Mouse (Mus musculus): ENCODE measurements around the gene Ppp4r2. TPM values are rescaled to one million over a fixed set of nuclear protein-coding genes. Genes with fewer than 3 reads are reported as not detected.

Ppp4r2 gene
- polyA plus RNA-seq, 1 experiment from 2014 or later, result 29.5 TPM

- peak; percentile 75 for DNase-seq (ENCODE audit: low spot score)
- WGBS, result 14% methylated on average over 15 of the region's 15 CpGs
- H3K4me3 ChIP-seq (ENCODE audit: low read depth, low read length), result no peak overlapping the region
- H3K27me3 ChIP-seq (replicated peaks; ENCODE audit: control insufficient read depth, insufficient read depth, low read length), result no peaks in the 10 kb centered on the region
- peak overlapping the region; percentile 34 for H3K4me2 ChIP-seq (ENCODE audit: low read depth, low read length)
- H3K9me3 ChIP-seq (ENCODE audit: control insufficient read depth, low read length), result 0 out of 2 replicates have a peak, but pooled peaks cover 3% of the 10 kb centered on the region
- no peaks in the 10 kb centered on the region for H3K36me3 ChIP-seq (ENCODE audit: control insufficient read depth, insufficient read depth, low read length)
- no peak overlapping the region for H3K9ac ChIP-seq (ENCODE audit: low read depth, low read length)
- no peak overlapping the region for H3K27ac ChIP-seq (replicated peaks; ENCODE audit: low read depth, low read length)
- H3K4me1 ChIP-seq (ENCODE audit: control insufficient read depth, insufficient read depth, low read length), result 0 out of 2 replicates have a peak, but pooled peaks cover 5% of the 10 kb centered on the region
- ATAC-seq (ENCODE audit: low read depth), result no peak
These were observed 49.2 kb downstream of the Ppp4r2 start for GRCm38 (mm10) chr6:100882381-100883213.

- Histone ChIP-seq H3K9ac (ENCODE audit: low read depth, low read length) (no peak overlapping the region), H3K27me3 (replicated peaks; ENCODE audit: control insufficient read depth, insufficient read depth, low read length) (no peaks in the 10 kb centered on the region), H3K9me3 (ENCODE audit: control insufficient read depth, low read length) (0 out of 2 replicates have a peak, but pooled peaks cover 3% of the 10 kb centered on the region), H3K27ac (replicated peaks; ENCODE audit: low read depth, low read length) (no peak overlapping the region), H3K4me1 (ENCODE audit: control insufficient read depth, insufficient read depth, low read length) (0 out of 2 replicates have a peak, but pooled peaks cover 5% of the 10 kb centered on the region), H3K4me2 (ENCODE audit: low read depth, low read length) (no peak overlapping the region), H3K4me3 (ENCODE audit: low read depth, low read length) (no peak overlapping the region), H3K36me3 (ENCODE audit: control insufficient read depth, insufficient read depth, low read length) (no peaks in the 10 kb centered on the region)
- ATAC-seq (ENCODE audit: low read depth), result no peak
- WGBS, result 52% methylated on average over 13 of the region's 13 CpGs
- no peak for DNase-seq (ENCODE audit: low spot score)
These were observed 49.8 kb downstream of the Ppp4r2 start for GRCm38 (mm10) chr6:100883233-100883632.

- Histone ChIP-seq H3K9me3 (ENCODE audit: control insufficient read depth, low read length) (0 out of 2 replicates have a peak, but pooled peaks cover 3% of the 10 kb centered on the region), H3K9ac (ENCODE audit: low read depth, low read length) (no peak overlapping the region), H3K4me2 (ENCODE audit: low read depth, low read length) (no peak overlapping the region), H3K36me3 (ENCODE audit: control insufficient read depth, insufficient read depth, low read length) (no peaks in the 10 kb centered on the region), H3K27me3 (replicated peaks; ENCODE audit: control insufficient read depth, insufficient read depth, low read length) (no peaks in the 10 kb centered on the region), H3K27ac (replicated peaks; ENCODE audit: low read depth, low read length) (no peak overlapping the region), H3K4me1 (ENCODE audit: control insufficient read depth, insufficient read depth, low read length) (0 out of 2 replicates have a peak, but pooled peaks cover 5% of the 10 kb centered on the region), H3K4me3 (ENCODE audit: low read depth, low read length) (no peak overlapping the region)
- no peak for ATAC-seq (ENCODE audit: low read depth)
- no peak for DNase-seq (ENCODE audit: low spot score)
- WGBS, result 93% methylated on average over 11 of the region's 12 CpGs
These were observed 51.3 kb downstream of the Ppp4r2 start for GRCm38 (mm10) chr6:100884594-100885225.

GRCm38 (mm10) chr6:100885376-100885775 is 52.0 kb downstream of the Ppp4r2 start:
- Histone ChIP-seq H3K36me3 (ENCODE audit: control insufficient read depth, insufficient read depth, low read length) (no peaks in the 10 kb centered on the region), H3K4me3 (ENCODE audit: low read depth, low read length) (no peak overlapping the region), H3K27me3 (replicated peaks; ENCODE audit: control insufficient read depth, insufficient read depth, low read length) (no peaks in the 10 kb centered on the region), H3K27ac (replicated peaks; ENCODE audit: low read depth, low read length) (no peak overlapping the region), H3K4me2 (ENCODE audit: low read depth, low read length) (no peak overlapping the region), H3K9me3 (ENCODE audit: control insufficient read depth, low read length) (0 out of 2 replicates have a peak, but pooled peaks cover 3% of the 10 kb centered on the region), H3K4me1 (ENCODE audit: control insufficient read depth, insufficient read depth, low read length) (0 out of 2 replicates have a peak, but pooled peaks cover 5% of the 10 kb centered on the region), H3K9ac (ENCODE audit: low read depth, low read length) (no peak overlapping the region)
- no peak for ATAC-seq (ENCODE audit: low read depth)
- whole genome bisulfite sequencing, result 55% methylated on average over 7 of the region's 7 CpGs
- no peak for DNase-seq (ENCODE audit: low spot score)

- WGBS, result 90% methylated on average over 9 of the region's 9 CpGs
- Histone ChIP-seq H3K9me3 (ENCODE audit: control insufficient read depth, low read length) (0 out of 2 replicates have a peak, but pooled peaks cover 3% of the 10 kb centered on the region), H3K4me3 (ENCODE audit: low read depth, low read length) (no peak overlapping the region), H3K27ac (replicated peaks; ENCODE audit: low read depth, low read length) (no peak overlapping the region), H3K27me3 (replicated peaks; ENCODE audit: control insufficient read depth, insufficient read depth, low read length) (no peaks in the 10 kb centered on the region), H3K36me3 (ENCODE audit: control insufficient read depth, insufficient read depth, low read length) (no peaks in the 10 kb centered on the region), H3K9ac (ENCODE audit: low read depth, low read length) (no peak overlapping the region), H3K4me1 (ENCODE audit: control insufficient read depth, insufficient read depth, low read length) (0 out of 2 replicates have a peak, but pooled peaks cover 2% of the 10 kb centered on the region), H3K4me2 (ENCODE audit: low read depth, low read length) (no peak overlapping the region)
- DNase-seq (ENCODE audit: low spot score) (no peak), ATAC-seq (ENCODE audit: low read depth) (no peak)
These were observed 53.6 kb downstream of the Ppp4r2 start for GRCm38 (mm10) chr6:100887012-100887411.

GRCm38 (mm10) chr6:100889340-100889739 is 55.9 kb downstream of the Ppp4r2 start:
- no peak overlapping the region for H3K4me3 ChIP-seq (ENCODE audit: low read depth, low read length)
- H3K9me3 ChIP-seq (ENCODE audit: control insufficient read depth, low read length), result 0 out of 2 replicates have a peak, but pooled peaks cover 3% of the 10 kb centered on the region
- DNase-seq (ENCODE audit: low spot score), result no peak
- H3K9ac ChIP-seq (ENCODE audit: low read depth, low read length), result no peak overlapping the region
- no peak for ATAC-seq (ENCODE audit: low read depth)
- 75% methylated on average over 6 of the region's 6 CpGs for WGBS
- no peaks in the 10 kb centered on the region for H3K4me1 ChIP-seq (ENCODE audit: control insufficient read depth, insufficient read depth, low read length)
- H3K4me2 ChIP-seq (ENCODE audit: low read depth, low read length), result no peak overlapping the region
- no peaks in the 10 kb centered on the region for H3K27me3 ChIP-seq (replicated peaks; ENCODE audit: control insufficient read depth, insufficient read depth, low read length)
- H3K36me3 ChIP-seq (ENCODE audit: control insufficient read depth, insufficient read depth, low read length), result no peaks in the 10 kb centered on the region
- H3K27ac ChIP-seq (replicated peaks; ENCODE audit: low read depth, low read length), result no peak overlapping the region

GRCm38 (mm10) chr6:100892489-100892888 is 59.1 kb downstream of the Ppp4r2 start:
- H3K27me3 ChIP-seq (replicated peaks; ENCODE audit: control insufficient read depth, insufficient read depth, low read length), result no peaks in the 10 kb centered on the region

GRCm38 (mm10) chr6:100893073-100893472 is 59.7 kb downstream of the Ppp4r2 start:
- no peak for ATAC-seq (ENCODE audit: low read depth)

More at GRCm38 (mm10) chr6:100892489-100892888, 59.1 kb downstream of the Ppp4r2 start:
- ATAC-seq (ENCODE audit: low read depth) (0 out of 2 replicates have a peak, but pooled peaks have one; percentile 22), DNase-seq (ENCODE audit: low spot score) (no peak)
- Histone ChIP-seq H3K9me3 (ENCODE audit: control insufficient read depth, low read length) (no peaks in the 10 kb centered on the region), H3K4me1 (ENCODE audit: control insufficient read depth, insufficient read depth, low read length) (no peaks in the 10 kb centered on the region), H3K9ac (ENCODE audit: low read depth, low read length) (no peak overlapping the region), H3K27ac (replicated peaks; ENCODE audit: low read depth, low read length) (no peak overlapping the region), H3K4me2 (ENCODE audit: low read depth, low read length) (no peak overlapping the region), H3K36me3 (ENCODE audit: control insufficient read depth, insufficient read depth, low read length) (no peaks in the 10 kb centered on the region), H3K4me3 (ENCODE audit: low read depth, low read length) (no peak overlapping the region)
- 70% methylated on average over 4 of the region's 4 CpGs for WGBS

More at GRCm38 (mm10) chr6:100893073-100893472, 59.7 kb downstream of the Ppp4r2 start:
- H3K27me3 ChIP-seq (replicated peaks; ENCODE audit: control insufficient read depth, insufficient read depth, low read length), result no peaks in the 10 kb centered on the region
- H3K9ac ChIP-seq (ENCODE audit: low read depth, low read length), result no peak overlapping the region
- no peaks in the 10 kb centered on the region for H3K4me1 ChIP-seq (ENCODE audit: control insufficient read depth, insufficient read depth, low read length)
- WGBS, result 66% methylated on average over 5 of the region's 5 CpGs
- H3K4me3 ChIP-seq (ENCODE audit: low read depth, low read length), result no peak overlapping the region
- no peak for DNase-seq (ENCODE audit: low spot score)
- no peaks in the 10 kb centered on the region for H3K9me3 ChIP-seq (ENCODE audit: control insufficient read depth, low read length)
- H3K4me2 ChIP-seq (ENCODE audit: low read depth, low read length), result no peak overlapping the region
- H3K27ac ChIP-seq (replicated peaks; ENCODE audit: low read depth, low read length), result no peak overlapping the region
- no peaks in the 10 kb centered on the region for H3K36me3 ChIP-seq (ENCODE audit: control insufficient read depth, insufficient read depth, low read length)
